Mouse (Mus musculus) CD4-positive helper T cell, adult 2 months (primary cell): ENCODE results near the gene Plcd1.

ENCODE experiments used
- DNase-seq: peaks from one replicate; pipeline ENCODE4 v3.0.0-alpha.2; 2012; ENCODE audit warnings: low read depth, missing footprints, low spot score

Gene Plcd1

GRCm38 (mm10) chr9:119055336-119055735 is 38.0 kb downstream of the Plcd1 start:
- DNase-seq, result peak; percentile 51

GRCm38 (mm10) chr9:119053964-119054576 is 39.2 kb downstream of the Plcd1 start:
- DNase-seq, result no peak

GRCm38 (mm10) chr9:119052154-119052944 is 41.0 kb downstream of the Plcd1 start, which contains the start of gene Vill:
Gene Vill, plus strand, starts transcription at chr9:119052778.
- DNase-seq, result no peak

GRCm38 (mm10) chr9:119051158-119051557 is 42.1 kb downstream of the Plcd1 start:
- no peak for DNase-seq

- no peak for DNase-seq
Observed at GRCm38 (mm10) chr9:119048182-119048903, 45.0 kb downstream of the Plcd1 start.

GRCm38 (mm10) chr9:119040101-119040775 is 53.1 kb downstream of the Plcd1 start:
- no peak for DNase-seq

GRCm38 (mm10) chr9:119038574-119038973 is 54.7 kb downstream of the Plcd1 start:
- no peak for DNase-seq

- no peak for DNase-seq
Observed at GRCm38 (mm10) chr9:119037076-119037730, 56.1 kb downstream of the Plcd1 start.

- no peak for DNase-seq
Observed at GRCm38 (mm10) chr9:119035836-119036235, 57.5 kb downstream of the Plcd1 start.

GRCm38 (mm10) chr9:119034676-119035665 is 58.3 kb downstream of the Plcd1 start:
- DNase-seq, result no peak

GRCm38 (mm10) chr9:119034069-119034468 is 59.2 kb downstream of the Plcd1 start:
- no peak for DNase-seq

GRCm38 (mm10) chr9:119033111-119033921 is 60.0 kb downstream of the Plcd1 start:
- DNase-seq, result no peak

- no peak for DNase-seq
Observed at GRCm38 (mm10) chr9:119032538-119032937, 60.8 kb downstream of the Plcd1 start.

- no peak for DNase-seq
Observed at GRCm38 (mm10) chr9:119031772-119032171, 61.5 kb downstream of the Plcd1 start.

- DNase-seq, result no peak
Observed at GRCm38 (mm10) chr9:119031038-119031437, 62.3 kb downstream of the Plcd1 start.

GRCm38 (mm10) chr9:119029568-119029967 is 63.7 kb downstream of the Plcd1 start:
- no peak for DNase-seq

- DNase-seq, result no peak
Observed at GRCm38 (mm10) chr9:119028226-119029195, 64.8 kb downstream of the Plcd1 start.

GRCm38 (mm10) chr9:119027337-119027736 is 66.0 kb downstream of the Plcd1 start:
- no peak for DNase-seq
